Mouse (Mus musculus): ENCODE results near the gene Sept9.

- TF ChIP-seq CEBPB (IDR thresholded peaks at IDR 0.05; ENCODE audit: insufficient read depth, poor library complexity, severe bottlenecking) (no peak), POLR2A (IDR thresholded peaks at IDR 0.05; ENCODE audit: insufficient read length, low read depth) (no peak), USF1 (IDR thresholded peaks at IDR 0.05; ENCODE audit: low read depth) (no peak), REST (IDR thresholded peaks at IDR 0.05; ENCODE audit: insufficient read depth, insufficient read length) (no peak)
Observed at GRCm38 (mm10) chr11:117410059-117410458, 210.6 kb downstream of the Sept9 start.
